Mouse (Mus musculus) kidney, postnatal 10 days (tissue): ENCODE measurements at regions not wholly inside any gene's neighbourhood (a gene's known extent, or its start where the extent isn't known, plus 50 kb on each side); places are given as distances from the start of the nearest gene placed in this dataset.
A peak's percentile ranks its signal among the peaks of the same experiment; 100 is the strongest.

Experiments used
- DNase-seq: peaks from one replicate; pipeline ENCODE4 v3.0.0; 2021; ENCODE audit warnings: mixed read lengths

DNA sequence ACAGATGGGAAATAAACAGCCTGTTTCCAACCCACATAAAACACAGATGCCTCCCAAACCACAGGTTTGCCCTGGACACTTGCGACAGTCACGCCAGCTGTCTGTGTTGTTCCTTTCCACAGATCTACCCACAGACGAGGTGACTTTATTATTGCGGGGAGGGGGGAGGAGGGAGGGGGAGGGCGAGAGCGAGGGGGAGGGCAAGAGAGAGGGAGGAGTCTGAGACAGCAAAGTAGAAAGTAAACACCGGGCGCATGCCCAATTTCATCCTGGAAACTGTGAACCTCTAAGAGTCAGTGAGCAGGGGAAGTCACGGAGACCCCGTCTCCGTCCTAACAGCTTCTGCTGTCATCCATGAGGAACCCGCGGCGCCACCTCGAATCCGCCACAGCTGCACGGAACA is 155.8 kb downstream of the Dyrk2 start:
- no peak for DNase-seq

DNA sequence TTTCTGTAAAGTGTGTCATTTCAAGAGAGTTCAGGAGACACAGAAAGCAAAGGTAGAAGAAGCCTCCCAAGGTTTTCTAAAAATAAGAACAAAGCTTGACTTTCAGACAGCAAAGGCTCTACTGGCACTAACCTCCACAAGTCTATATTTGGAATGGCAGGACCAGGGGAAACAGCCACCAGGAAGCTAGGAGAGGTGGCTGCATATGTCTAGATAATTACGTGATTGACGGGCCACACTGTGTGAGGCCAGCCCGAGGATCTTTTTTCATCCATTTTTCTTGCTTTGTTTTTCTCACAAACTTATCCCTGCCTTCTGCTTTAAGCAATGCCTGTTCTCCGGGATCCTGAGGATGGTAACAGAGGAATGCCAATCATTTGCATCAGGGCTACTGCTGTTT is 155.4 kb downstream of the Dyrk2 start:
- no peak for DNase-seq

DNA sequence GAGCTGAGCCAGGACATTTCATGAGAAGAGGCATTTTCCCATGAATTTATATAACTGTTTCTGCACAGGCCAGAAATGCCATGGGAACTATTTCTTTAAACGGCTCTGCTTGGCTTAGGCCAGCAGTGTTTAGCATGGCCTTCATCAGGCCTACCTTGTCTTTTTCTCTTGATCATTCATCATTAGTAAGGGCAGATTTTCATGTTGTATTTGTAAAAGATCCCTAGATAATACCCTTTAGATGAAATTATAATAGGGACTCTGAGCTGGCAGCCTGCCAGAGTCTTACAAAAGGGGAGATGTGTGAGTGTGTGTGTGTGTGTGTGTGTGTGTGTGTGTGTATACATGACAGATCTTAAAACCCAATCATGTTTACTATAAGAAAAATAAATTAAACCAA is 149.4 kb downstream of the Dyrk2 start:
- no peak for DNase-seq

DNA sequence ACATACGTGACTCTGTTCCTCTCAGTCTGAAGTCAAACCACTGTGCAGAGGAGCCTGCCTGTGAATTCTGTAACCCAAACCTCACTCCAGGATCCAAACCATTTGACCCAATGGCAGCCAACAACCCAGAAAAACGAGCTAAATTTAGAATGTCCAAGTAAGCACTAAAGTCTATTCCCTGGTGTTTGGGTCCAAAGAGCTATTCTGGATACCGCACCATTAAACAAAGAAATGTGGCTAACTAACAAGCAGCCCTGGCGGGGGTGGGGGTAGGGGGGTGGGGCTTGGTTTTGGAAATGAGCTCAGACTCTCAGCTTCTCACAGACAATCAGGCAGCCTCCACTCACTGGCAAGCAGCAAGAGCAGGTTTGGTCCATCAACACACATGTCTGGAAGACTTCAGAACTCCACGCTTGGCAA is 147.9 kb downstream of the Dyrk2 start:
- DNase-seq, result peak; percentile 26

DNA sequence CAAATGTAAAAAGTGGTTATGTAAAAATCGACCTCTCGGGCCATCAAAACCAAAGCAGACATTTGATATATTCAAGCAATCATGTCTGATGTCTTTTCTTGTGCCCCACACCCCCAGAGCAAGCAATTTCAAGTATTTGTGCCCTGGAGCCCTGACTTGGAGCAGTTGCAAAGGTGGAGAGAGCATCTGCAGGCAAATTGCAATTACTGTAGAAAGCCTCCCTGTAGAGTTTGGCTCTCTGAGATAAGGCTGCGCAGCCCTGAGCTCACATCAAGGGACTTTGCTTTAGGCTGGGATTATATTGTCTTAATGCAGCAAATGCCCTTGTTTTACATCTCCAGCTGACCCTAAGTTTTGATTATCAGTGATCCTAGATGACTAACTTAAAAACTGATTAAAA is 147.3 kb downstream of the Dyrk2 start:
- no peak for DNase-seq

DNA sequence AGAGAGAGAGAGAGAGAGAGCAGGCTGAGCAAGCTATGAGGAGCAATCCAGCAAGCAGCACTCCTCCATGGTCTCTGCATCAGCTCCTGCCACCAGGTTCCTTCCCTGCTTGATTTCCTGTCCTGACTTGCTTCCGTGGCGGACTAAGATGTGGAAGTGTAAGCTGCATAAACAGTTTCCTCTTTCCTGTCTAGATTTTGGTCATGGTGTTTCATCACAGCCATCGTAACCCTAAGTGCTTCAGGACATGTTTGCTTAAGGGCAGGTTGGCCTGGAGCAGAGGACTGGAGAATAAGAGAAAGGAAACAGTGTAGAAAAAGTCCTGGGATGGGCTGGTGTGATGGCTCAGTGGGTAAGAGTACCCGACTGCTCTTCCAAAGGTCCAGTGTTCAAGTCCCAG is 133.9 kb downstream of the Dyrk2 start:
- no peak for DNase-seq

DNA sequence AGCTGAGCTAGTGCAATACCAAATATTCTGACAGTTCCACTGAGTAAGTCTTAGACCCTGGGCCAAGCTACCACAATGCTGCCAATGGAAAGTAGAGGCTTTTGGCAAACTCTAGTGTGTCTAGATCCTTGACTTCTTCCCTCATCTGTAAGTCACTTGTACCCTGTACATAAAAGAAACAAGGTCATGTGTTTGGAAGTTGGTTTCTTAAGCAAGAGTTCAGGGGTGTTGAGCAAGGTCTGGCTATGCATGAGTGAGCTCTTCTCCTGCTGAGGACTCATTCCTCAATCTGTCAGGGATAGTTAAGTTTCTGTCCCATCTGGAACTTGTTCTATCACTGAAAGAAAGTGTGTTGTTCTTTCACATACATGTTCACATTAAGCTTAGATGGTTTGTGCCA is 132.9 kb downstream of the Dyrk2 start:
- DNase-seq, result no peak

DNA sequence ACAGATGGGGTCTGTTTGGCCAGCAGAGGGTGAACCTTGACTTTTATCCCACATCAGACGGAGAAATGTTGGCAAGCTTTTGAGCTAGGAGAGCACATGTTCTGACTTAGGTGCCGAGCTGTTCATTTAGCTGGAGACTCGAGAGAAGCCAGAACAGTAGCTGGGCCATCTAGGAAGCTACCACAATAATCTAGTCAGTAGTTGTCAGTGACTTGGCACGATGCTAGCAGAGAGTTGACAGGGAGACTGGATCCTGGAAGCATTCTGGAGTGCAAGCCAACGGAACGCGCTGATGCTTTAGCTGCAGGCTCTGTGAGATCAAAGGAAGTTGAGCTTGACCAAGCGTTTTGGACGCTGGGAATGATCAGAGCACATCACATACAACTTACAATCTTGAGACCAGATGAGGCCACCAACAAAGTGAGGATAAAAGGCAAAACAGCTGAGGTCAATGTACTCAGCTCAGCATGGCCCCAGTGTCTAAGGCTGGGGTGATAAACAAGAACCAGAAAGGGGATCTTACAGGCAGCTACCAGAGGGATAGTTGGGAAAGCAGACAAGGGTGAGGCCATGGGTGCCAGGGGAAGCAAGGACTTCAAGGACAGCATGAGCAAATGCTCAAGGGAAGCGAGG is 130.0 kb downstream of the Dyrk2 start:
- no peak for DNase-seq

DNA sequence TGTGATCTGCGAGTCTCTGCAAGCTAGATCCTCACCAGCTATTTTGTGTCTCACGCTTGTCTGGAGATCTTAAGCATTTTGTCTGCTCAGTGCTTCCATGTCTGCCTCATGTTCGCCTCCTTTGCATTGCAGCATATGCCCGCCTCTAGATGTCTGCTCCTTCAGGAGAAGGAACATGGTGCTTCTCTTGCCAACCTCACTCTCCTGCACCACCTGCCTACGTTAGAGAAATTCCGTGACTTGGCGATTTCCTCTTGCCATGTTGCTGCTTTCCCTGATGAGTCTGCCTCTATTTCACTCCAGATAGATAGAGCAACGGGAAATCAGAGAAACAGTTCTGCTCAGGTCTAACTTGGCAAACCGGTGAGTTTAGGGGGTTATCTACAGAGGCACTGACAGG is 126.2 kb downstream of the Dyrk2 start:
- DNase-seq, result no peak

DNA sequence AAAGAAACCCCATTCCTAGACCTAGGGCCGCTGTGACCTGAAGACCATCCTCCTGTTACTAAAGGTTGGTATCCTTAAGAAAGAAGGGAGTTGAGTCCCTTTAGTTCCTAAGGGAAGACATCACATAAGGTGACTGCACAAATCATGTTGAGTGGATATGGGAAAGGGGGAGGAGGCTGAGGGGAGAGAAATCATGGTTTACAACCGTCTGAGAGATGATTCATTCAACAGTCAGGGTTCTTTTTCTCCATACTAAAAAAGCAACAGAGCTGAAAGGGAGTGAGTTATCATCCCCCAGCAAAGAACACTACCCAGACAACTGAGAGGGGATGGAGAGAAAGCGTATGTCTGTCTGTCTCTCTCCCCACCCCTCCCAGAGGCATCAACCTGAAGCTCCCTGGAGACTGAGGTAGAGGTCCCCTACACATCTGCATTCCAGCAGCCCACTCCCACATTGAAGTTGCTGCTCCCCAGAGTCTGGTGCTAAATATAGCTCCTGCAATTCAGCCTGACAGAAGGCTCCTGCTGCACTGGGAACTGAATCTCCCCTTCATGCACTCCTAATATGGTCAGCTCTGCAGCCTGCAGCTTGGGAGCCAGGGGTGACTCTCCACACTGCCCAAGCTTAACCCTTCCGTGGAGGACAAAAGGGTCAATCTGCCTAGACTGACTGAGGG is 123.2 kb downstream of the Dyrk2 start:
- DNase-seq, result peak; percentile 37

DNA sequence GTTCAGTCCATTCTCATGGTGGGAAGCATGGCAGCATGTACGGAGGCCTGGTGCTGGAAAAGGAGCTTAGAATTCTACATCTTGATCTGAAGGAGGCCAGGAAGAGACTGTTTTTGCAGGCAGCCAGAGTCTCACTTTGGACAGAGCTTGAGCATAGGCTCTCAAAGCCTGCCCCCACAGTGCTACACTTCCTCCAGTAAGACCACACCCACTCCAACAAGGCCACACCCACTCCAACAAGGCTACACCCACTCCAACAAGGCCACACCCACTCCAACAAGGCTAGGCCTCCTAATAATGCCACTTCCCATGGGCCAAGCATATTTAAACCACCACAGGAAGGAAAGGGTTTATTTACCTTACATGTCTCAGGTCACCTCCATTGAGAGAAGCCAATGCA is 121.0 kb downstream of the Dyrk2 start:
- DNase-seq, result no peak

DNA sequence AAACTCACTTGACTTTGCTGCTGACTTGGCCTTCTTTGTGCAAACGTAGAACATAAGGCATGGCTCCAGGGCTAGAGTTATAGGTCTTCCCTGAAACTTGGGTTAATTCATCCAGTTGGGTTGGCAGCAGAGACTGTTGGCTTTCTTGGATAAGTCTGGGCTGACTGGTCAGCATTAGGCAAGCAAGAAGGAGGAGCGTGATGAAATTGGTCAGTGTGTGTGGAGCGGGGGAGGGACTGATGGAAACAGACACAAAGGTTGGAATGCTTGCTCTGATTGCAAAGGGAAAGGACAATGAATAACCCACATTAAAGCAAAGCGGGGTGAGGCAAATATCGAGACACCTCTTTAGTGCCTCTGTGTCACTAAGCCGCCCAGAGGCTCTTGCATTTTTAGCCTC is 120.3 kb downstream of the Dyrk2 start:
- DNase-seq, result peak; percentile 32

DNA sequence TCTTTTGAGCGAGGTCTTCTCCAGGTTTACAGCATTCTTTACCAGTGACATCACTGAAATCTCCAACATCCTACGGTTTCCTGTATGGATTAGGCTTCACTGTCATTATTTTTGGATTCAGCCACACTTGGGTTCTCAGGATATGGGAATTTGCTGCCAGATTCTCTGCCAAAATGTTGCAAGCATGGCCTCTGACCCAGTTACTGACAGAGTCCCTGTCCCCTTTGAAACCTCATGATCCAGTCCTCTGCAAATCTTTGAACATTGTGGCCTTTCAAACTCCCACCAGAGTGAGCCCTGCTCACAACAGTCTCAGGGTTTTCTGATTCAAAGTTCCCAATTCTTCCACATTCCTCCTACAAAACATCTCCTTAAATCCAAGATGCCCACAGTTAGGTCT is 118.9 kb downstream of the Dyrk2 start:
- DNase-seq, result no peak

DNA sequence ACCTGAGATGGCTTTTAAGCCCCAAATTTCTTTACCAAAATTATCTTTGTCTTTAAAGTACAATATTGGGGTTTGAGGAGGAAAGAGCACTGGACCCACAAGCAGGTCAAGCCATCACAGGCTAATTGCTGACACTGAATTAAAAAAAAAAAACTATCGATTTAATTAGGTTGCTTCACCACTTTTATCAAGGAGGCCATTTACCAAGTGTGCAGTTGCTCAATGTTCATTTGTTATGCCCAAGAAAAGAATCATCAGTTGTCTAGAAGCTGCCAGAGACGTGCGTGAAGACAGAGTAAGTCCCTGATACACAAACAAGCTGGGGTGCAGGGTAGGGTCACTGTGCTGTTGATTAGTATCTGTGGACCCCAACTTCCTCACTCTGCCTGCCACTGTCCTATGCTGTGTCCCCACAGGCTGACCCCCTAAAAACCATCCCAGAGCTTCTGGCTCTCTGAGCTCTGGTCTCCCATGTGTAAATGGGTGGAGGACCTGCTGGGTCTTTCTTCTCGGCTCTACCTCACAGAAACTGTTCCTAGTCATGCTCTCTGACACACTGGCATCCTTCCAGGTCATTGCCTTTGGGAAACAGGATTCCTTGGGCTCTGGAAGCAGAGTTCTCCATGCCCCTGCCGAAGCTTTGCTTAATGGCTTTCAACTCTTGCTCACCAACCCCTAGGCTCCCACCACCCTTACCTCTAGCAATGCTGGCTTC is 116.8 kb downstream of the Dyrk2 start:
- no peak for DNase-seq

DNA sequence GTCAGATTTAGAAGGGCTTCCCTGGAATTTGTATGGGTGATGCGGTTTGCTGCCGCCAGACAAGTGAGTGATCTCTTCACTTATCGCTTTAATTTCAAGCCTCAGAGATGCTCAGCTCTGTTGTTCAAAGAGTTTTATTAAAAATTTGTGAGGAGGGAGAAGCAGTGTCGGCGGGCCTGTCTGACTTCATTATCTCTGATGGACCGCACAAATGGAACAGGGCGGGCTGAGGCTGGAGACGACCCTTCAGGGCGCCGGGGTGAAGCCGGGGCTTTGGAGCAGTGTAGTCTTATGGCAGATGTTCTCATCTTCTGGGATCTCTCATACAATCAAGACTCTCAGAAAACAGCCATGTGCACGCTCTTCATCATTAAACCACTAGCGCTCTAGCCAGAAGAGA is 115.2 kb downstream of the Dyrk2 start:
- no peak for DNase-seq

DNA sequence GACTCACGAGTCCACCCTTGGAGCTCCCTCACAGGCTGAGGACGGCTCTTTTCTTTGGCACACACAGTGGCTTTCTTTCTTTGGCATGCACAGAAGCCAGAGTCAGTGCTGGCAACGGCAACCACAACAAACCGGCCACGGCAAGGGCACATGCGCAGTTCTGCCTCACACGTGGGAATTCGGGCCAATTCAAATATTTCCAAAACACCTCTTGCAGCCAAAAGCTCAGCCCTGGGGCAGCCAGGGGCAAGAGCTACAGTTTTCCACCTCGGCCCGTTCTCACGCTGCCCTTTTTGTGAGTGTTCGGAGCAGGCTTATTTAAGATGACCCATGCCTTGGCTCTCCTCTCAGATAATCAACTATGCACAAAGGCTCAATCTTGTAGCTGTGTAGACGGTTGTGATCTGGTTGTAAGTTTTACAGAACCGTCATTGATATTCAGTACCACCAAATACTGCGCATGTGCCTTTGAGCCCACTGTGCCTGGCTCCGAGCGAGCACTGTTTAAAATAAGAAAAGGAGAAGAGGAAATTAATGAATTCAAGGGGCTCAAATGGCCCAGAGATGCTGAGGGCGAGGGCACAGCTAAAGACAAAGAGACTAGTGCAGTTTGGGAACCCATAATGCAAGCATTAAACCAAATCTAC is 111.1 kb downstream of the Dyrk2 start:
- no peak for DNase-seq

DNA sequence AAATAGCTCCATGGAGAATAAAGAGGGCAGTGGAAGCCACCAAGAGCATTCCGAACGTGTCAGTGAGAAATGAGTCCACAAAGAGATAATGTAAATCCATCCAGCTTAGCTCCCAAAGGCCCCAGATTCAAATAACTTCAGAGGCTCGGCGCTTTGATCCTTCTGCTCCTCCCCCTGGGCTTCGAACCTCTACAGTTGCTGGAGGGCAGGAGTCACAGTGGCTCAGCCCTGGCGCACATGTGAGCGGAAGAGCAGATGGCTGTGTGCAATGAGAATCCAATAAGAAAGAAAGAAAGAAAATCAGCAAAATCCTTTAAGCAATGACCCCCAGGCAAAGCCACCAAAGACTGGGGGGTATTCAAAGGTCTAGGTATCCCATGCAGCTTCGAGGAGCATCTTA is 109.6 kb downstream of the Dyrk2 start:
- no peak for DNase-seq

DNA sequence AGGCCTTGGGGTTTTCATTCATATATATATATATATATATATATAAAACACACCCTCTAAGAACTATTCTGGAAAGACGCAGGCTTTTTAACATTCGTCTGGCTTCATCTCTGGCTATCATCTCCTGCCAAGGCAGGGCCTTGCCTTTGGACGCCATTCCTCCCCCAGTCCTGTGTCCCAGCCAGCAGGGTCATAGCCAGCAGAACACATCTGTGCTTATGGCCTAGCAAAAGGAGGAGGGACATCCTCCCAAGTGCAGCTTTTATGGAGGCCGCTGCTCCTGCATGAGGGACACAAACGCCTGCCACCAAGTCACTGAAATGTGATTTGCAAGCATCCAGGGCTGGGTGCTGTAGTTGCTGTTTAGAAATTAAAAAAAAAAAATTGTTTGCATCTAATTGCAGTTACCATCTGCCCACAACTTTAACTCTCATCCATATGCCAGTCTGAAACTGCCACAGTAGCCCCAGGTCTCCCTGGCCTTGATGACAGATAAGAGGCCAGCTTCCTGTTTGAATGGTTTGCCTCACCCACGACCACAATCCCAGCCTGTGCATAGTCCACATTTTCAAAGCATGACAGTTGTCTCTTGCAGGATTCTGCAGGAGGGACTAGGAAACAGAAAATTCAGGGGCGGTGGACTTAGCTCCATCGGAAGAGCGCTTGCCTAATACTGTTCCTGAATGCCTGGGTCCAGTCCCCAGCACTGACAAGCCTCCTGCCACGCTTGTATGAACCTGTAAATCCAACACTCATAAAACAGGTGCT is 108.7 kb downstream of the Dyrk2 start:
- peak; percentile 57 for DNase-seq

DNA sequence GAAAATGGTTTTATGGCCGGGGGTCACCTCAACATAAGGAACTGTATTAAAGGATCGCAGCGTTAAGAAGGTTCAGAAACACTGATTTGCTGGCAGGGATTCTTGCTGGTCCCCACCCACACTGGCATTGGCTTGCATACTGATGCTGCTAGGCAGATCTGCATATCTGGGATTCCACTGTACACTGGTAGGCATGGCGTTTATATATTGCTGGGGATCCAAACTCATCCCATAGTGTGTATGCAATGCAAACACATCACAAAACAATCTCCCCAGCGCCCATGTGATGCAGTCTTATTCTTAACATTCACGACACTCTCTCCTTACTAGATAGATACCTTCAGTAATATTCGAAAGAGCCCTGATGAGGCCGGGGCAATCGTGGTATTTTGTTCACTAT is 105.0 kb downstream of the Dyrk2 start:
- no peak for DNase-seq

DNA sequence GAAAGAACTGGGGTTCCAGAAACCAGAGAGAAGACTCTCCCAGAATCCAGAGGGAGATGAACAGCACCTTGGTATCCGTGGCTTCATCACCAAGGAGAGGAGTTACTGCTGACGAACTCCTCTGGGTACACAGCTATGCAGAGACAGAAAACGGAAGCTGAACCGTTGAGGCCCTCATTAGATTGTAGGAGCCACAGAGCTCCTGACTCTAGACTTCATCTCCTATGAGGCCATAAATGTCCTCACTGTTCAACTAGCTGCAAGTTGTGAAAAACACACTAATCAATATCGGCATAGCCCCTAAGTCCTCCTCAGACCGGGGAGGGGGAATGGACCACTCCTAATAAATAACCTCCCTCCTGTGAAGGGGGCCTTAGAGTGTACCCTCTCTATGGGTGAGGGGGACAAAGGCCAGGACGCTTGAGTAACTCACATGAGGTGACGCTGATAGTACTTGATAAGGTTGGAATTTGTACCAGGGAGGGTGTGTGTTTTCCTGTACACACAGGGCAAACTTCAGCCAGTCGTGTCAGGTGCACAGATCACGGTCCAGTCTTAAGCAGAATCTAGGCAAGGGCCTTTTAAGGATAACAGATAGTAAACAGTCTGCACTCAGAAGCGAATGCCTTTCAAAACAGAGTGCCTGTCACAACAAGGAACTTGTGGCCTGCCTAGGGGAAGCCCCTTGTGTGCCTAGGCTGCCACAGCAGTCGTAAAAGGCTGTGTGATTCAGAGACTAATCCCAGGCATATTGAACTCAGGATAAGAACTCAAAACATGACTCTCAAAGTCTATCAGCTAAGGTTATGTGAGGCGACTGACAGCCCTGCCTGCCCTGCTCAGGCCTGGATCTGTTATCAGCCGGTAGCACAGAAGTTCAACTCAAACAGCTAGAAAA is 104.2 kb downstream of the Dyrk2 start:
- peak; percentile 38 for DNase-seq

DNA sequence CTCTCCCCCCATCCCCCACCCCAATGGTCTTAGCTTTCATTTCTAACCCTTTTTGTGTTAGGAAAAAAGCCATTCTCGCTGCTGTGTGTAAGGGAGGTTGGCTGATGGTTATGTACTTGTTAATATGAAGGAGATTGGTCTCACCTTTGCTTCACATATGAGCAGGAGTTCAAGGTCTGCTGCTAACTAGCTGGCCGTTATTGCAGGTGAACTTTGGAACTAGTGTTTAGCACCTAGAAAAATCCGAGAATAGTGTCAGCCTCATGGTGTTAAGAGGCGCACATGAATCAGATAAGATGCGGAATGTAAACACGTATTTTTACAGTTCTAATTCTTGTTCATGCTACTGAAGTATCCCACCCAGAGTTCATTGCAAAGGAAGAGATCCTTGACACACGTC is 103.2 kb downstream of the Dyrk2 start:
- DNase-seq, result no peak

DNA sequence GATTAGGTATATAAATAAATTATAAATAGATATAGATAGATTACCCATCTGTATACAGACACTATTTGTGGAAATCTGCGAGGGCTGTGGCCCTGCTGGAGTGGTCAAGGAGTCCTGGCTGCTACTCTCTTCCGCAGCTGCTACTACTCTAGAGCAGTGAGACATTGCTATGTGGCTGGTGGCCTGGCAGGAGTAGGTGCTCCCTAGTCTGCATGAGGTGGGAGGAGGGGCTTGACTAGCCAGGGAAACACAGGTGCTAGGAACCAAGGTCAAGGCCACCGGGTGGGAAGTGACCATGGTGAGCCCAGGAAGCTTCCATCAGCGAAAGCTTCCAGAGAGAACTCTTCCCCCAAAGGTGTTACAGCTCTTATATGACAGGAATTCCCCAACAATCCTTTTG is 100.3 kb downstream of the Dyrk2 start:
- DNase-seq, result no peak
